Mouse (Mus musculus) adrenal gland, adult 18-20 months (tissue): Measurements from ENCODE around the gene Bad. TPM values are rescaled to one million over a fixed set of nuclear protein-coding genes. Genes with fewer than 3 reads are reported as not detected.

Experiments used
- DNase-seq, 2 experiments: peaks; one replicate each; pipeline ENCODE4 v3.0.0; 2021 to 2022; ENCODE audit warnings: low spot score in 2 of 2
- total RNA-seq, 2 experiments: library from RNA; stranded (reverse); gene quantifications; 1 replicate in 1 of 2; 2 replicates in 1 of 2; pipeline ENCODE4 v1.2.3; 2021

Gene Bad
- total RNA-seq, 2 experiments from 2014 or later = 45.5 to 46.0 TPM

- peak in 1 of 2 experiments; percentile 57 for DNase-seq
Observed at GRCm38 (mm10) chr19:6954046-6954445, 12.4 kb downstream of the Bad start.

DNA sequence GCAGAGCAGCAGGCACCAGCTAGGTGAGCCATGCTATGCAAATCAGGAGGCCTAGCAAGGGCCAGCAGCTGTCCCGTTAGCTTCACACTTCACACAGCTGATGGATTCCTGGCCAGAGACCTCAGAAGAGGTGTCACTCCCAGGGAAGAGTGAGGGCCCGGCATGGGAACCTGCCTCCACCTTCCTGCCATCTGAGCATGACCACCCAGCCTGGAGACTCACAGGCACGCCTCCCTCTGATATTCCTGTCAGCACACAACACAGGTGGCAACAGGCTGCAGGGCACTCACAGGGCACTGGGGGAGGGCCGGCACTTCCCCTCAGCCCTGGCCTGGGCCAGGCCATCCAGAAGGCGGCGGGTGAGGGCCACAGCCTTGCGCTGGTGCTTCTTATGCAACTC lies 13.8 kb downstream of the Bad start:
- DNase-seq = no peak

DNA sequence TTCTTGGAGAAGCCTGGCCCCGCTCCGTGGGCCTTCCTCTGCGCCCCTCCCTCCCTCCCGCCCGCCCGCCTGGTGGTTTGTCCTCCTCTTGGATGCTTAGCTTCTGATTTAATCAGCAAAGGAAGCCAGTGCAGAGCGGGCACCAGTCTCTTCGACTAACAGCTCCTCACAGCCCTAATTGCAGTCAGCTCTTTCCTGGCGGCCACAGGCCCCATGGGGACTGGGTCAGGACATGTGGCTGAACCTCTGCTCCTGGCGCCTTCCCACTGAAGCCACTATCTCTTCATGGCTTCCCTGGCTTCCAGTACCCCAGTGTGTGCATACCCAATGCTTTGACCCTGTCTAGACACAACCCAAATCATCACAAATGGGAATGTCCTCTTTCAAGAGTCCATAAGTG lies 14.8 kb downstream of the Bad start:
- no peak for DNase-seq

DNA sequence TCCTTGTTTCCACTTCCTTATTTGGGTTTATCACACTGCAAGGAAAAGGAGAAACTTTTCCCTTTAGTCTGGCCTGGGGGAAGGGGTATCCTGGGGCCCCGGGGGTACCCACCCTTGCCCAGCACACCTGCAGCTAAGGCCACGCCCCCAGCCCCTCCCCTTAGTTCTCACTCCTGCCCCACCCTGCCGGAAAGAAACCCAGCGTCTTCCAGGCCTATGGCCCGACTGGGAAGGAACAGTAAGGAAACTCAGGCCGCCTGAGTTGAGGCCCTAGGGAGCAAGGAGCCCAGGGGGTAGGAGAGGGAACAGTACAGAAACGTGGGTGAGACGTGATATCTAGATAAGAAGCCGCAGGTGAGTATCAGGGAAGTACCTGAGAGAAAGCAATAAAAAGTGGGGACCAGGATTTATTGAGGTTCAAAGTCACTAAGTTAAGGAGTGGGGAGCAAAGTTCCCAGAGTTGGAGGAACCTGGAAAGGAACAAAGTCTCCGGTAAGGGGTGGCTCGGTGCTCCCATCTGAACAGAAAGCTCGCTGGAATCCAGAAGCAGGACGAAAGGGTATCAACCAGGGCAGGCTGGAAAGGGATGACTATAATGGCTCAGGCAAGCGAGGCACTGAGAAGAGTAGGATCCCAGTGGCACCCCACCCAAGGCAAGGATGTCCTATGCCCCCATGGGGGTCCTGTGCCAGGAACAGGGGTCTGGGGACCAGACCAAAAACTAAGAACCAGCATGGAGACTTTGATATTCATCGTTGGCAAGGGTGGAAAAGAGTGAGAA lies 27.0 kb downstream of the Bad start:
- peak in 1 of 2 experiments; percentile 35 for DNase-seq

DNA sequence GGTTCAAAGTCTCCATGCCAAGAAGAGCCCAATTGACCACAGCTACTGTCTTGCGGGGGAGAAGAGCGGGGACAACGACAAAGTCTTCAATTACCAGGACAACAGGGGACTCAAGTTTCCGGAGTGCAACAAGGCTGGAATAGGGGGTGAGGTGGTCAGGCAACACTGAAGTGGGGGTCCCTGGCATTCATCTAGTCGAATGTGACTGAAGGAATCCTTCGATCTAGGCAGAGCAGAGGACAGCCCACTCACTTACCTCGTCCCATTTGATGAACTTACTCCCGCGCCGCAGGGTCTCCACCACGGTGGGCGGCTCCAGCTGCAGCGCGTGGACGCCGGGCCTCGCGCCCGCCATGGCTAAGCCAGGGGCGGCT lies 27.6 kb downstream of the Bad start:
- no peak for DNase-seq

GRCm38 (mm10) chr19:6969665-6970381 lies 28.2 kb downstream of the Bad start:
- peak; percentile 80 to 90 for DNase-seq

- DNase-seq = no peak
Observed at GRCm38 (mm10) chr19:6970460-6971085, 28.9 kb downstream of the Bad start.

DNA sequence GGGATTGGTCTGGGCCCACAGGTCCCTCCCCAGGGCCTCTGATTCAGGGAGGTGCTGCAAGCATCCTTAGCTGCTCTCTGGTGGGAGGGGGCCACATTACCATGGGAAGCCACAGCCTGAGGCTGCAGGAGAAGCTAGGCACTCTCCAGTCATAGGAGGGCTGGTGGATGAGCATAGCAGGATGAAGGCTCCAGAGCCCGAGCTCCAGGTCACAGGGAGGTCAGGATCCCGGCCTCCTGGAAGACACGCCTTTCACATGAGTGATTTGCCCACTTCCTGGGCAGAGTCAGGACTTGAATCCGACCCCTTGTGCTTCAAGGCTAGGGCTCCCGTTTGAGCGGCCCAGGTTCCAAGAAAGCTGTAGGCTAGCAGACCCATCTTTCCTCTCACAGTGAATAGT lies 30.0 kb downstream of the Bad start:
- no peak for DNase-seq

- no peak for DNase-seq
Observed at GRCm38 (mm10) chr19:6972247-6972917, 30.7 kb downstream of the Bad start.

GRCm38 (mm10) chr19:6973581-6974190 lies 32.0 kb downstream of the Bad start:
- no peak for DNase-seq

GRCm38 (mm10) chr19:6974211-6975205 lies 32.8 kb downstream of the Bad start, which contains the start of gene Ppp1r14b:
Gene Ppp1r14b, plus strand, starts transcription at chr19:6974968.
- peak; percentile 71 to 73 for DNase-seq

DNA sequence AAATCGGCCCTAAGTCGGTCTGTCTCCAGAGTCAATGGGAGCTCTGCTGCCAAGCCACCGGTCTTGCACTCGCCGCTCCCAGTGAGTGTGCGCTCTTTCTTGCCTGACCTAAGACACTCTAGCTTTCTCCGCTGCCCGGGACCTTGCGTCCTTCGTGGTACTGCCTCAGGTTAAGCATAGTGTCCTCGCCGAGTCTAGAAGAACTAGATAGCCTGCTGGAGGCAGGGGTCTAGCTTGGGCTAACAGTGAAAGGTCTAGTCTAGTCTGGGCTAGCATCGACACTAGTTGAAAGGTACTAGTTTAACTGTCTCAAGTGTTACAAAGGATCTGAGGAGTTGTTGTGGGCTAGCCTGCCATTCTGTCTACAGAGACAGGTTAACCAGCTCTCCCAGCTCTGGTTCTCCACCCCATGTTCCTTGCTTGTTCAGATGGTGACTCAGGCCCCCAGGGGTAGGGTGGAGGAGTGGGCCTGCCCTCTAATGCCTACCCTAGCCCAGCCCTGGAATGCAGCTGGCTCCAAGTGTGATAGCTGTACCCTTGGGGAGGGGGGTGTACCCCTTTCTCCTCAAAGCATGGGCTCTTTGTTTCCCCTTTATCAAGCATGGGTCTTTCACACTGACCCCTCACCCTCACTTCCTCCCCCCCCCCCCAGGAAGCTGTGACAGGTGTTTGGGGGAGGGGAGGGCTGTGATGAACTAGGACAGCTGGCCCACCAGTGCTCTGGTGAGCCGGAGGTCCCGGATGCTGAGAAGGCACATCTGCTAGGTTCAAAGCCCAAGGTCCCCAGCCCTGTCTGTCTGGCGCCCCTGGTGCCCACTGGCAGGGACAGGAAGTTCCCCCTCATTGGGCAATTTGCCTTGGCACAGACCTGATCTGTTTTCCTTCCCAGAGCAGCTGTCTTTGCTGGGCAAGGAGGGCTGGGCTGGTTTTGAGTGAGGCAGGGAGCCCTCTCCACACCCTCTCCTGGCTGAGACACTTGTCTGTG lies 34.2 kb downstream of the Bad start, which contains the start of gene Plcb3:
Plcb3 (minus strand) TSS at position 934 of the 985 bp plus-strand sequence.
- peak; percentile 51 to 52 for DNase-seq

- DNase-seq = no peak
Observed at GRCm38 (mm10) chr19:6977759-6978638, 36.3 kb downstream of the Bad start.

DNA sequence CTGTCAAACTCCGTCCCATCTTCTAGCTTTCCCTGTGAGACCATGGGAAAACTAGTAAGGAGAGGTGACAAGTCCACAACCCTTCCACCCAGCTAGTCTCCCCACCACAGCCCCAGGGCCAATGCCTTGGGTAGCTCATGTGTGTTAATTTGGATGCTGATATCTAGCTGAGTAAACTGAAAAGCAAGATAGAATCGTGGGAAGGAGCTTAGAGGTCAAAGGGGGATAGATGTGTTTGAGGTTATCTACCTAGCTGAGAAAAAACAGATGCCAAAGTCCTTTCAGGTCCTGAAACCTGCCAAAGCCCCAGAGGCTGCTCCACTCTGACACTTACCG lies 36.9 kb downstream of the Bad start:
- DNase-seq = no peak

GRCm38 (mm10) chr19:6979001-6979479 lies 37.4 kb downstream of the Bad start:
- DNase-seq = peak; percentile 46 to 50

GRCm38 (mm10) chr19:6979486-6980380 lies 38.1 kb downstream of the Bad start:
- DNase-seq = peak; percentile 99
